Mouse (Mus musculus) hindbrain, embryonic 12.5 days (tissue): Measurements from ENCODE around the gene Ube2e1. TPM values are rescaled to one million over a fixed set of nuclear protein-coding genes. Genes with fewer than 3 reads are reported as not detected.

Source experiments
- ATAC-seq: fragments of 200-750 bp; cut with Nextera tagmentation; 2 replicates; pipeline ENCODE4 v1.8.0; 2017; ENCODE audit warnings: moderate TSS enrichment; ENCODE audit not compliant: low FRiP score
- H3K27ac ChIP-seq: fragments of 300-500 bp; sonication (generic); 2 replicates; pipeline ENCODE4 v1.5.1; 2016; ENCODE audit warnings: mild to moderate bottlenecking
- H3K27me3 ChIP-seq: fragments of 300-500 bp; sonication (generic); 2 replicates; pipeline ENCODE4 v1.6.1; 2016; ENCODE audit warnings: mild to moderate bottlenecking
- H3K36me3 ChIP-seq: fragments of 300-500 bp; sonication (generic); 2 replicates; pipeline ENCODE4 v1.6.1; 2016; ENCODE audit warnings: mild to moderate bottlenecking
- H3K4me1 ChIP-seq: fragments of 300-500 bp; sonication (generic); 2 replicates; pipeline ENCODE4 v1.6.1; 2016
- H3K4me2 ChIP-seq: fragments of 300-500 bp; sonication (generic); replicated peaks from 2 replicates; pipeline ENCODE4 v1.6.1; 2016; ENCODE audit warnings: mild to moderate bottlenecking
- H3K4me3 ChIP-seq: fragments of 300-500 bp; sonication (generic); 2 replicates; pipeline ENCODE4 v1.5.1; 2016; ENCODE audit warnings: mild to moderate bottlenecking
- H3K9ac ChIP-seq: fragments of 300-500 bp; sonication (generic); 2 replicates; pipeline ENCODE4 v1.6.1; 2016; ENCODE audit warnings: mild to moderate bottlenecking, moderate library complexity
- H3K9me3 ChIP-seq: fragments of 300-500 bp; sonication (generic); replicated peaks from 2 replicates; pipeline ENCODE4 v1.6.1; 2016; ENCODE audit warnings: mild to moderate bottlenecking
- WGBS: fragments of 180-500 bp; shearing (Covaris S2); methylation state at CpG from one replicate; pipeline ENCODE4 v1.1.7; 2016; 5-methylcytosine and 5-hydroxymethylcytosine counted together
- polyA plus RNA-seq: library from polyadenylated mRNA; unstranded; fragments of >200 nt; fragmentation: Nextera tagmentation; extraction: Ambion mirVana; gene quantifications from 2 replicates; pipeline ENCODE4 v1.2.1, GENCODE M21; 2016

Gene Ube2e1
- polyA plus RNA-seq = 176 and 178 TPM in 2 replicates

GRCm38 (mm10) chr14:18331693-18332131 lies at the start of gene Ube2e1:
Gene Ube2e1 (minus strand): TSS chr14:18331859.
- peak within 1 kb of the TSS; percentile 98 for H3K9ac ChIP-seq
- peaks cover 25% of the 10 kb centered on the region for H3K4me1 ChIP-seq
- H3K27ac ChIP-seq = peak within 1 kb of the TSS; percentile 86
- H3K4me3 ChIP-seq = peak within 1 kb of the TSS; percentile 93
- peak within 1 kb of the TSS; percentile 68 for H3K4me2 ChIP-seq
- H3K36me3 ChIP-seq = no peaks in the 10 kb centered on the region
- 1% methylated on average over 37 of the region's 39 CpGs for WGBS
- peak; percentile 89 for ATAC-seq
- no peaks in the 10 kb centered on the region for H3K27me3 ChIP-seq
- H3K9me3 ChIP-seq = no peaks in the 10 kb centered on the region

- Histone ChIP-seq H3K36me3 (no peaks in the 10 kb centered on the region), H3K4me1 (no peaks in the 10 kb centered on the region), H3K4me2 (no peak overlapping the region), H3K27me3 (no peaks in the 10 kb centered on the region), H3K4me3 (no peak overlapping the region), H3K9me3 (no peaks in the 10 kb centered on the region), H3K9ac (no peak overlapping the region), H3K27ac (no peak overlapping the region)
- 73% methylated on average over 5 of the region's 5 CpGs for WGBS
- ATAC-seq = no peak
Observed at GRCm38 (mm10) chr14:18379841-18380240, 48.2 kb upstream of the Ube2e1 start.

- 78% methylated on average over 8 of the region's 8 CpGs for WGBS
- H3K4me3 ChIP-seq = no peak overlapping the region
- H3K36me3 ChIP-seq = no peaks in the 10 kb centered on the region
- H3K9ac ChIP-seq = no peak overlapping the region
- no peak overlapping the region for H3K27ac ChIP-seq
- ATAC-seq = 0 out of 2 replicates have a peak, but pooled peaks have one; percentile 23
- no peak overlapping the region for H3K4me2 ChIP-seq
- peaks cover 8% of the 10 kb centered on the region; the same call in 1 of the 2 replicates for H3K4me1 ChIP-seq
- no peaks in the 10 kb centered on the region for H3K27me3 ChIP-seq
- no peaks in the 10 kb centered on the region for H3K9me3 ChIP-seq
Observed at GRCm38 (mm10) chr14:18377944-18378575, 46.4 kb upstream of the Ube2e1 start.

DNA sequence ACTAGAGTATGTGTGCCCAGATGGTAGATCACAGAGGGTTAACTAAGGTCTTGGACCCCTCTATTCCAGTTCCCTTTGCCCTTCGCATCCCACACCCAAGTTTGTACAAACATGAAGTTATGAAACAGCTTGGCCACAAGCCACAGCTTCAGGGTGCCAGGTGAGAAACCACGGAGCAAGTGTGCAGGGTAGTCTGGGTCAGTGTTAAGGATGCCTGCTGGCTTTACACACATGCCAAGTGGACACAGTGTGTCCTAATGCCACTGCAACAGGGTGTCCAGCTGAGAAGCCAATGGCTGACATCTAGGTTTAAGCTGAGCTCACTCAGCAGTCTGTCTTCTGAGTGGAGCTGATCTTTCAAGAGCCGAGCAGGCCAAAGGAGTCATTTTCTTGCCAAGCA lies 44.5 kb upstream of the Ube2e1 start:
- Histone ChIP-seq H3K4me1 (peaks cover 8% of the 10 kb centered on the region; the same call in 1 of the 2 replicates), H3K27me3 (no peaks in the 10 kb centered on the region), H3K36me3 (no peaks in the 10 kb centered on the region), H3K27ac (no peak overlapping the region), H3K9ac (no peak overlapping the region), H3K9me3 (no peaks in the 10 kb centered on the region), H3K4me2 (no peak overlapping the region), H3K4me3 (no peak overlapping the region)
- ATAC-seq = no peak
- WGBS = 76% methylated on average over 3 of the region's 3 CpGs

GRCm38 (mm10) chr14:18373758-18374405 lies 42.2 kb upstream of the Ube2e1 start:
- ATAC-seq = peak; percentile 51; the same call in 1 of the 2 replicates

DNA sequence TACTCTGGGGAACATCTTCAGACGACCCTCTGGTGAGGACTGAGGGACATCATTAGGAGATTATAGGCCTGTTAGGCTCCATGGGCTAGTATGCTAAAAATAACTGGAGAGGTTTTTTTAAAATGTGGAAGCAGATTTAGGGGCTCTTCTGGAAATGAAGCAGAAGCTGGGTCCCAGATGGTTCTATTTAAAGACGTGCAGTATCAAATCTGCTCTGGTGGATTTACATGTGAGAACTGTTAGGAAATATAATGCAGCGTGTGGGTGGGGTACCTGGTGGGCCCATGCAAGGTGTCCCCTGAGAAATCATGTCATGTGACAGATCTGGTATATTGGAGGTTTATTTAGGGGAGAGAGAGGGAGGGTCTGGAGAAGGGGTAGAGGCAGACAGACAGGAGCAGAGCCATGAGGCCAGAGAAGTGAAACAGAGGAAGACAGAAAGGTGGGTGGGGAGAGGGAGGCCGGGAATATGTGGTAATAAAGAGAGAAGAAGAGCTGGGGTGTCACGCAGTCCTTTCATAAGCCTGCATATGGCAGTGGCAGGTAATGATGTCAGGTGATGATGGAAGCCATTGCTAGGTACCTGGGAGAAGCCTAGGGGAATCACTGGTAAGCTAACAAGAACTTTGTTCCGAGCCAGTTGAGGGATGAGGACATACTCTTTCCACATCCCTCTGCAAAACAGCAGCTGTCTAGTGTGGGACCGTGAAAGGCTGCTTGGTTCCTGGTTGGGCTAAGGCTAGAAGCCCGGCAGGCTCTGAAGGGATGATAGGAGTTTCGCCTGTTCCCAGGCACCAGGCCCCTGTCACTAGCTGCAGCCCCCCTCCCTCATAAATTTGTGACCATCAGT lies 41.3 kb upstream of the Ube2e1 start:
- Histone ChIP-seq H3K27me3 (no peaks in the 10 kb centered on the region), H3K4me1 (peaks cover 8% of the 10 kb centered on the region; the same call in 1 of the 2 replicates), H3K27ac (no peak overlapping the region), H3K9me3 (no peaks in the 10 kb centered on the region), H3K36me3 (no peaks in the 10 kb centered on the region), H3K9ac (no peak overlapping the region), H3K4me2 (no peak overlapping the region), H3K4me3 (no peak overlapping the region)
- ATAC-seq = 0 out of 2 replicates have a peak, but pooled peaks have one; percentile 14
- 82% methylated on average over 9 of the region's 9 CpGs for WGBS

More at GRCm38 (mm10) chr14:18373758-18374405, 42.2 kb upstream of the Ube2e1 start:
- no peaks in the 10 kb centered on the region for H3K9me3 ChIP-seq
- WGBS = 57% methylated on average over 6 of the region's 6 CpGs
- no peaks in the 10 kb centered on the region for H3K27me3 ChIP-seq
- H3K4me1 ChIP-seq = peaks cover 8% of the 10 kb centered on the region; the same call in 1 of the 2 replicates
- H3K27ac ChIP-seq = no peak overlapping the region
- no peak overlapping the region for H3K4me3 ChIP-seq
- no peaks in the 10 kb centered on the region for H3K36me3 ChIP-seq
- no peak overlapping the region for H3K4me2 ChIP-seq
- H3K9ac ChIP-seq = no peak overlapping the region; the same call in 1 of the 2 replicates

- no peak for ATAC-seq
- peaks cover 4% of the 10 kb centered on the region; the same call in 1 of the 2 replicates for H3K4me1 ChIP-seq
- H3K4me2 ChIP-seq = no peak overlapping the region
- no peaks in the 10 kb centered on the region for H3K9me3 ChIP-seq
- no peak overlapping the region for H3K4me3 ChIP-seq
- H3K27me3 ChIP-seq = no peaks in the 10 kb centered on the region
- H3K9ac ChIP-seq = no peak overlapping the region
- H3K36me3 ChIP-seq = no peaks in the 10 kb centered on the region
- no peak overlapping the region for H3K27ac ChIP-seq
Observed at GRCm38 (mm10) chr14:18369031-18369430, 37.4 kb upstream of the Ube2e1 start.

- WGBS = 43% methylated on average over 5 of the region's 5 CpGs
- H3K36me3 ChIP-seq = no peaks in the 10 kb centered on the region
- no peak overlapping the region for H3K4me2 ChIP-seq
- no peak overlapping the region for H3K4me3 ChIP-seq
- no peak overlapping the region for H3K27ac ChIP-seq
- H3K4me1 ChIP-seq = no peaks in the 10 kb centered on the region
- no peaks in the 10 kb centered on the region for H3K9me3 ChIP-seq
- no peak for ATAC-seq
- H3K9ac ChIP-seq = no peak overlapping the region
- no peaks in the 10 kb centered on the region for H3K27me3 ChIP-seq
Observed at GRCm38 (mm10) chr14:18367025-18367424, 35.4 kb upstream of the Ube2e1 start.

GRCm38 (mm10) chr14:18364321-18364720 lies 32.7 kb upstream of the Ube2e1 start:
- H3K27me3 ChIP-seq = no peaks in the 10 kb centered on the region
- H3K9me3 ChIP-seq = no peaks in the 10 kb centered on the region
- no peak overlapping the region for H3K4me3 ChIP-seq
- 80% methylated on average over 3 of the region's 3 CpGs for WGBS
- H3K4me2 ChIP-seq = no peak overlapping the region
- no peak overlapping the region for H3K27ac ChIP-seq
- H3K4me1 ChIP-seq = no peaks in the 10 kb centered on the region
- no peak overlapping the region for H3K9ac ChIP-seq
- no peak for ATAC-seq
- H3K36me3 ChIP-seq = no peaks in the 10 kb centered on the region

- WGBS = 63% methylated on average over 2 of the region's 2 CpGs
- H3K36me3 ChIP-seq = no peaks in the 10 kb centered on the region
- no peak overlapping the region for H3K4me3 ChIP-seq
- no peaks in the 10 kb centered on the region for H3K27me3 ChIP-seq
- no peaks in the 10 kb centered on the region for H3K9me3 ChIP-seq
- no peak overlapping the region for H3K27ac ChIP-seq
- no peak overlapping the region for H3K9ac ChIP-seq
- no peak for ATAC-seq
- H3K4me2 ChIP-seq = no peak overlapping the region
- H3K4me1 ChIP-seq = no peaks in the 10 kb centered on the region
Observed at GRCm38 (mm10) chr14:18356442-18356841, 24.8 kb upstream of the Ube2e1 start.

- Histone ChIP-seq H3K27me3 (no peaks in the 10 kb centered on the region), H3K9me3 (no peaks in the 10 kb centered on the region), H3K4me3 (no peak overlapping the region), H3K27ac (no peak overlapping the region), H3K36me3 (no peaks in the 10 kb centered on the region), H3K4me2 (no peak overlapping the region), H3K4me1 (no peaks in the 10 kb centered on the region), H3K9ac (no peak overlapping the region)
- ATAC-seq = no peak
- WGBS = 76% methylated on average over 6 of the region's 6 CpGs
Observed at GRCm38 (mm10) chr14:18355514-18356190, 24.0 kb upstream of the Ube2e1 start.

DNA sequence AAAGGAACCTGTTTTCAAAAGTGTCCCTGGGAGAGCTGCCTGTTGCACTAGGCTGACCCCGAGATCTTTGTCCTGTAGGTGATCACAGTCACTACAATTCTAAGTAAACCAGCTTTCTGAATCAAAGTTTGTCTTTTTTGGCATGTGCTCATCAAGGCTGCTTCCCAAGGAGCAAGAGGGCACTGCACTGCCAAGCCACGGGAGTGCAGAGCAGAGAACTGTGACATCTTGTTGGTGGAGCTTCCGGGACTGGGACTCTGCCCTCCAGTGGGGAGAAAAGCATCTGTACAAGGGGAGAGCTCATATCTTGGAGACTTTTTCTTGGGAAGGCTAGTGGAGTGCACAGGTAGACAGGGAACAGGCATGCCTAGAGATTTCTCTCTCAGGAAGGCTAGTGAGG lies 21.9 kb upstream of the Ube2e1 start:
- WGBS = 61% methylated on average over 3 of the region's 3 CpGs
- H3K36me3 ChIP-seq = no peaks in the 10 kb centered on the region
- H3K4me1 ChIP-seq = no peaks in the 10 kb centered on the region
- H3K9ac ChIP-seq = no peak overlapping the region
- no peak overlapping the region for H3K27ac ChIP-seq
- H3K27me3 ChIP-seq = no peaks in the 10 kb centered on the region
- H3K4me2 ChIP-seq = no peak overlapping the region
- H3K9me3 ChIP-seq = no peaks in the 10 kb centered on the region
- no peak overlapping the region for H3K4me3 ChIP-seq
- ATAC-seq = no peak
